Mouse (Mus musculus) layer of hippocampus, postnatal 25 days (tissue): ENCODE measurements around the gene Pax5. TPM values are rescaled to one million over a fixed set of nuclear protein-coding genes. Genes with fewer than 3 reads are reported as not detected.

Experiments used
- DNase-seq, 2 experiments: peaks; one replicate each; pipeline ENCODE4 v3.0.0; 2022; ENCODE audit warnings: mixed read lengths in 2 of 2, low spot score in 1 of 2; ENCODE audit errors: extremely low spot score in 1 of 2
- microRNA-seq, 2 experiments: library from miRNA; unstranded; fragments of <30 nt; microRNA quantifications; one replicate each; pipeline ENCODE4 v1.2.0; 2021
- total RNA-seq, 2 experiments: library from RNA; stranded (reverse); gene quantifications; 2 replicates each; pipeline ENCODE4 v1.2.3; 2021

Gene Pax5
- total RNA-seq, 2 experiments from 2014 or later: 0.07 to 0.21 TPM

DNA sequence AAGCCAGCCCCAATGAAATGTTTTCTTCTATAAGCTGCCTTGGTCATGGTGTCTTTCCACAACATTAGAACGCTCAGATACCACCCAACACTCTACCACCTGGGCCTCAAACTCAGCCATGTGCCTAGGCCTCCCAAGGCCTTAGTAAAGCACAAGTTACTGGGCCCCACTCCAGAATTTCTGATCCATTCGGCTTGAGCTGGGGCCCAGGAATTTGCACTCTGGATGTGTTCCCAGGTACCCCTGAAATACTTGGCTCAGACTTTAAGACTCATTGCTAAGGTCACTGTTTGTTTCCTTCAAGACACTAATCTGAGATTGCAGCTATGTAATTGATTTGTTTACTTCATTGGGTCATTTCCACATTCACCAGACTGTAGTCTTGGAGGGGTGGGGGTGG, 214.5 kb downstream of the Pax5 start:
- no peak for DNase-seq

GRCm38 (mm10) chr4:44493756-44494155, 216.5 kb downstream of the Pax5 start:
- DNase-seq: no peak

DNA sequence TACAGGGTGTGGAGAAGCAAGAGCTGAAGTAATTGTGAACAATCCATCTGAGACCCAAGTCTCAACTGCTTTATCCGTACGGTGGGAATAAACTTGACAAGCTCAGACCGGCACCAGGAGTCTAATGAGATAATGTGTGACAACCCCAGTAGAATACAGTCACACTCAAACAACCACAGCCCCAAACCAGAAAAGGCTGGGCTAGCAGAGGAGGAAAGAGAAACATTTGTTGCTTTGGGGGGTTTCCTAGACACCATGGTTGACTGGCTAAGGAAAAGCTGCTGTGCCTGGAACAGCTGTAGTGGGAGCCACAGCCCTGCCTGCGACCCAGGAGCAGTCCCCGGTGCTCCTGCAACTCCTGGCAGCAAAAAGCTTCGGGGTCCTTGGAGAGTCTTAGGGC, 219.4 kb downstream of the Pax5 start:
- no peak for DNase-seq

GRCm38 (mm10) chr4:44488702-44489101, 221.6 kb downstream of the Pax5 start:
- no peak for DNase-seq

GRCm38 (mm10) chr4:44488219-44488618, 222.1 kb downstream of the Pax5 start:
- DNase-seq: no peak

DNA sequence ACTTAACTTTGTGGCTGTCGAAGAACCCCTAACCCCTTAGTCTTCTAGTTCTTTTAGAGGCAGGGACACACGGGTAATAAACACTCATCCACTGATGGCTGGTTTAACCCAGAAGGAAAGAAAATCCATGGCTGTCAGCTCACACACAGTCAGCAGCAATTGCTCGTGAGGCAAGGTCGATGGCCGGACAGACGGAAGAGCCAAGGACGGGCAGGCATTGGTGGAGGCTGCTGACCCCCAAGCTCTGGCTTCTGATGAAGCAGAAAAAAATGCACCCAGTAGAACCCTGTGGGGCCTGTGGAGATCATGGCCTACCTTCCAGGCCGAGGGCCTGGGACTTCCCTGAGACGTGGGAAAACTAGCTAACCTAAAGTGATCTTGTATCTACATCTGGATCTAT, 227.4 kb downstream of the Pax5 start:
- no peak for DNase-seq

GRCm38 (mm10) chr4:44479755-44480154, 230.5 kb downstream of the Pax5 start:
- no peak for DNase-seq

Small RNA genes within 50 kb of the gene (microRNA-seq; reads per million reads assigned to microRNA genes)
- 0 reads per million in 2 experiments for gene Mir5120

Other genes starting within 250 kb of the Pax5 start
- gene Zcchc7, start 45.4 kb upstream of the Pax5 start, total RNA-seq: 10 to 100 TPM; 48.8 to 70.9 TPM